Mouse (Mus musculus) heart, postnatal 0 days (tissue): ENCODE results near the gene Itpripl2.

Experiments
- CTCF ChIP-seq: IDR thresholded peaks from 2 replicates; pipeline ENCODE4 v1.5.1; 2016; ENCODE audit warnings: antibody characterized with exemption, control low read depth, low read depth
- EP300 ChIP-seq: IDR thresholded peaks from 2 replicates; pipeline ENCODE4 v1.6.1; 2016; ENCODE audit warnings: antibody characterized with exemption, low read depth

- TF ChIP-seq CTCF (no peak), EP300 (no peak)
These were observed 8.1 kb upstream of the Itpripl2 start for GRCm38 (mm10) chr7:118499784-118500435.
